Mouse (Mus musculus) right cerebral cortex, adult 18-20 months (tissue): ENCODE results near the gene Sco1.
"Not testable (repeated sequence)": the region's sequence is repeated elsewhere in the genome, so short reads cannot be mapped to it uniquely, and the experiment has no call there.

Experiments
- DNase-seq: peaks from one replicate; pipeline ENCODE4 v3.0.0; 2022; ENCODE audit warnings: mixed read lengths

Gene Sco1

DNA sequence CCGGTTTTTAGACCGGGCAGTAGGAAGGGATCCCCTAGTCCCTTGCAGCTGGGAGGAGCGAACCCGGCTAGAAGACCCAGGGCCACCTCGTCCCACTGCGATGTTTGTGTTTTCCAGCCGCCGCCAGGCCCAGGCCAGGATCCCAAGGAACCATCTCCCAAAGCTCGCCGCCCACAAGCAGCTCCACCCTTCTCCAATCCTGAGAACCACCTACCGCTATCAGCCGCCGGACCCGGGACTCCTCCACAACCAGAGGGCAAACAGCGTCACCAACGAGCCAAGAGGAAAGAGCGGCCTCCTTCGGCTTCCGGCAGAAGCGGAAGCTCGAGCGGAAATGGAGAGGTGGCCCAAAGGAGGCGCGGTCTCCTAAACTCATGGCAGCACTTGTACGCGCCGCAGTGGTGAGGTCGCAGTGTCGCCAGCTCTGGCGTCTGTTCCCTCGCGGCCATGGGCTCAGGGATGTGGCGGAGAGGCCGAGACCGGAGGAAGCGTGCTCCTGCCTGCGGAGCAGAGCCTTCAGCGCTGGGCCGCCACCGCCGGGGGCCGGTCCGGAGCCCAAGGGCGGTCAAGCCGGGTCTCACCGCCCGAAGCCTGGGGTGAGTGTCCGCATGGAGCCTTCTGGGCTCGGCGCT, at the start of gene Sco1, which contains the start of gene Adprm:
Gene Sco1 (plus strand): TSS at position 350 of the 632 bp plus-strand sequence.
Gene Adprm (minus strand): TSS at position 274 of the 632 bp plus-strand sequence.
- DNase-seq = peak; percentile 93

DNA sequence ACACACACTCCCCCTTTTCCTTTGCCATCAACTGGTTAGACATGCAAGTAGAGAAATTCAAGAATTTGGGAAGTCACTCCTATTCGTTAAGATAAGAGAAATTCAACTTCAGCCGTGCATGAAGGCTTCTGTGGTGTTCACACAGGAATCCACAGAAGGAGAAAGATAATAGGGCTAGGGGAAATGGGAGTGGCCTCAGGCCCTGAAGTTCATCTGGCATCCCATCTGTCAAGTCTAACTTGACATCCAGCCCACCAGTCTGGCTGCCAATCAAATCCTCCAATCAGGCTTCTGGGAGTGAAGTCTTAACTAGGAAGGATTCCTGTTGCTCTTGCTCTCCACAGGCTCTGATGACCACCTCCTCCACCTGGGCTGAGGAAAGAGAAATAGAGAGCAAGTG, 49.6 kb upstream of the Sco1 start:
- no peak for DNase-seq

DNA sequence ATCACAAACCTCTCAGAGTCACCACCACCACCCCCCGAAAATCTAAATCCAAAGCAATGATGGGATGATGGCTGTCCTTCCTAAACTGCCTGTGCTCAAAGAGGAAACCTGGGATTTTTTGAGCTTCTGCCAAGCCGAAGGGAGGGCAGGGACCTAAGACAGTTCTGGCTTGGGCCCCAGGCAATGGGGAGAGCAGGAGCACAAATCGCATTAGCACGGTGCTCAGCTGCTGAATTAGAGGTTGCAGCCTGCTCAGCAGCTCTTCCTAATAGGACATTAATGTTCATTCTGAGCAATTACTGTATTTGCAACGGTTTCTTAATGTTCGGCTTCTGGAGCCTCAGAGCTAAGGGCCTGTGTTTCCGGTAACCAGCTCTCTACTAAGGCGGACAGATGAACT, 44.5 kb upstream of the Sco1 start:
- no peak for DNase-seq

DNA sequence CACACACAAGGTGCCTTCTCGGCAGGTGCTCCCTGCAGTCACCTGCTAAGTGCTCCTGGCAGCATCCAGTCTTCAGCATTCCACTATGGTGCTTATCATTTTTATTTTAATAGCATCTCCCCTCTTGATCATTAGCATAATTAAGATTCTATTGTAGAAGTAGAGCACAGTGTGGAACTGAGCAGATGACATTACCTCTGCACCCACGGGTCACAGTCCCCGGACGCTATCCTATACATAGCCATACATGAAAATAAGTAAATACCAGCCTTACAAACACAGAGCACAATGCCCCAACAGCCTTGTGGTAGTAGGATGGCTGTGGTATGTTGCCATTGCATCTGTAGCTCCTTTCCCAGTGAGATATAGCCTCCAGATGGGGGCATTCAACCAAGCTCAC, 43.9 kb upstream of the Sco1 start:
- DNase-seq = no peak

DNA sequence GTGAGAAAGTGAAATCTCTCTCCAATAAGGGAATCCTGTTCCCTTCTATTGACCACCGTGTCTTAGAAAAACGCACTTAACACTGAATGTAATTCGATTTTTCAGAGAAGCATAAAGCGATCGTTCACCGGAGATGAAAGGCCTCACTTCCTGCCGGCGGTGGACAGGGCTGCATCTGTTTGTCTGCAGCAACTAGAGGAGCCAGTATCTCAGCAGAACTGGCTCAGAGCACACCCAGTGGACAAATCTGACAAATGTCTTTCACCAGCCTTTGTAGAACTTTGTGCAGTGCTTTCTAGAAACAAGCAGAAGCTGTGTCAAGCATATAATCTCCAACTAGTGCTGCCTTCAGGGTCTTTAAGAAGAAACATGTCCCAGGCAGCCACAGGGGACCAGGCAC, 42.0 kb upstream of the Sco1 start:
- DNase-seq = no peak

DNA sequence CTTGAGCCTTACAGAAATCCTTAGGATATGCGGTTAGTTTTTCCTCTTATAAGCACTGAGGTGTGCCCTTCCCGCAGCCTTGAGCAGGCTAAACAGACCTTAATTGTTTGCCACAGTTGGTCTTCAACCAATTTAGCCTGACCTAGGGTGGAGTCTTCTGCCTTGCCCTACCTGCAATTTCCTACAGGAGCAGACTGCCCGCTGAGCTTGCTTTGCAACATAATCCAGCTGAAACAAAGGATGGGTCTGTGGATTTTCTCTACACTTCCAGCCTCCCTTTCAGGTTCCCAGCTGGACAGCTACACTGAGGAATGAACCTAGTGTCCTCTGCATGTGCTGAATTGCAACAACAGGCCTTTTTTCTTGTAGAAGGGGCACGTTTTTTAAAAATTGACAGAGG, 40.8 kb upstream of the Sco1 start:
- DNase-seq = no peak

DNA sequence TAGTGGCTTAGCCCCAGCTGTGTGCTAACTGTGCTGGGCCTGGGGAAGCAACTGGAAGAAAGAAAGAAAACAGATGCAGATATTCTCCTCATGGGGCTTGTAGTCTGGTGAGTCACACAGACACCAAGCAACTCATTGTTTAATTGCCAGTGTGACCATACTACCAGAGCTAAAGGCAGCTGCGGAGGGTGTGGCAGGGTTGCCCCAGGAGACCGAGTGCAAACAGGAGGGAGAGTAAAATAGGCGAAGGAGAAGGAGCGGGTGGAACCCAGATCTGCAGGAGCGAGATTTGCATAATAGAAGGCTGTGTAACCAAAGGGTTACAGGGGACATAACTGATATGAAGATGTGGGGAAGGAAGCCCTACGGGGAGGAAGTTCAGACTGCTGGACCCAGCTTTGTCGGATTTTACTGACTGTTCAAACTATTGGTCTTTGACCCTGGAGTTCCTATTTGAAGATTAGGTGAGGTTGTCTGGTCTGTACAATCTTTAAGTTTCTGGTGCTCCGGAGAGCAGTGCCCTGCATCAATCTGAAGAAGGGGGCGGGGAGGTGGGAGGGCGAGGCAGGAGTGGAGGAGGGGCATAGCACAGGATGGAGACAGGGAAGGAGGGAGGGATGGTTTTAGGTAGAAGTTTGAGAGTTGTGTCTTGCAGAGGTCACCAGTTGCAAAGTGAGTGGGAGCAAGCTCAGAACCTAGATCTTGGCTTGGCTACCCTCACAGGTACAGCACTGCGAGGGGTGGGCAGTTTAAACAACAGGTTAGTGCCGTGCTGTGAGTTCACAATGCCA, 34.5 kb upstream of the Sco1 start:
- DNase-seq = no peak

DNA sequence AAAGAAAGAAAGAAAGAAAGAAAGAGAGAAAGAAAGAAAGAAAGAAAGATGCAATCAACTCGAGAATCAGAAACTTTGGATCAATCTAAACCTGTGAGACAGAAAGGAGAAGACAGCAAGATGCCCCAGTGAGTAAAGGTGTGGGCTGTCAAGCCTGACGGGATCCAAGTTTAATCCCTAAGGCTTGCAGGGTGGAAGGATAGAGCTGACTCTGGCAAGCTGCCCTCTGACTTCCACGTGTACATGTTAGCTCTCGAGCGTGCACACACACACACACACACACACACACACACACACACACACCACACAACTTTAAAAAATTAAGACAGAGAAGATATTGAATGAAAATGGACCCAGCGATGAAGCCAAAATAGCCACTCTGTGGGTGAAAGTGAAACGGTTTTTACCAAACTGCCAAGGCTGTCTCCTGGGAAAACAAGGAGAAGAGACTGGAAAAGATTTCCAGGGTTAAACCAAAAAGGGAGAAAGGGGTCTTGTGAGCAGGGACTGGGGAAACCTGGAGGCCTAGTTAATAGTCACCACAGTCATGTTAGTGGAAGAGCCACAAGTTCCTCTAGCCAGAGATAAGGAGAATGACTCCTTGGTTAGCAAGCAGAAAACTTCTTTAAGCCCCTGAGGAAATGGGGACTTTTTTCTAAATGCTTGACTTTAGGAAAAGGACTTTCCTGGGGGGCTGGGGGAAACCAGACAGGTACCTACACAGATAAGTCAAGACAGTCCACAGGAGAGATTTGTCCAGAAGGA, 32.6 kb upstream of the Sco1 start:
- no peak for DNase-seq

DNA sequence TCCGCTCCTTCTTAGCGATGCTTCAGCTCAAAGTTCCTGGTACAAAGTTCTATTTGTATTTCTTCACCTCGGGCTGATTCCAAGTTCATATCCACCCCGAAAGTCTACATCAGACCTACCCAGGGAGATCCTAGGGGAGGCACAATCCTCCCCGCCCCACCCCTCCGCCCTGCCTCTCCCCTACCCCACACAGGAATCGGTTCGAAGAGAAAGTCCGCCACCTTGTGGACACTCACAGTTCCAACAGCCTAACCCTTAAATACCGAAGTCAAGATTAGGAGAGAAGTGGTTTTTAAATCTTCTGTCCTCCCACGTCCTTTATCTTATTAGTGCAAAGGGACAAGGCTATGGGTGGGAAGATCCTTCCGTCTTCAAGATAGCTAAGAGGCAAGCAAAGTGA, 31.5 kb upstream of the Sco1 start:
- peak; percentile 58 for DNase-seq

DNA sequence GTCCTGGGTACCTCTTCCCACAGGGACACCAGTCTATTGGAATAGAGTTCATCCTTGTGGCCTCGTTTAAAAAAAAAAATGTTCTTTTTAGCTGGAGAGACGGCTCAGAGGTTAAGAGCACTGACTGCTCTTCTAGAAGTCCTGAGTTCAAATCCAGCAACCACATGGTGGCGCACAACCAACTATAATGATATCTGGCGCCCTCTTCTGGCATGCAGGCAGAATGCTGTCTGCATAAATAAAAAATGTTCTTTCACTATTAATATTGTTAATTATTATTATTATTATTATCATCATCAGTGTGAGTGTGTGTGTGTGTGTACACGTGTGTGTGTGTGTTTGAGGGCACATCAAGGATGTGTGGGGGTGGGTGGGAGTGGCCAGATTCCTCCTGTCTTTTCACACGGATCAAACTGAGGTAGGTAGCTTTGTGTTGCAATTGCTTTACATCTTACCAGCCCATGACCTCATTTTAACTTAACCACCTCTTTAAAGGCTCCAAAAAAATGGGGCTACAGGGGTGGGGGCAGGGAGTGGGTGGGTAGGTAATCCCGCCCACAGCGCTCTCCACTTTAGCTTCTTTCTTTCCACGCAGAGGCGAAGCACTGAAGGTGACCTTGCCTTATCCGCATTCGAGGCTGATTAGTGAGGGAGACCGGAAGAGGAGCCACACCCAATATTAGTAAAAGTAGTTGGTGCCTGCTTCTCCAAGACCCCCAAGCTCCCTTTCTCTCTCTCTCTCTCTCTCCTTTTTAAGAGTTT, 29.9 kb upstream of the Sco1 start:
- no peak for DNase-seq

DNA sequence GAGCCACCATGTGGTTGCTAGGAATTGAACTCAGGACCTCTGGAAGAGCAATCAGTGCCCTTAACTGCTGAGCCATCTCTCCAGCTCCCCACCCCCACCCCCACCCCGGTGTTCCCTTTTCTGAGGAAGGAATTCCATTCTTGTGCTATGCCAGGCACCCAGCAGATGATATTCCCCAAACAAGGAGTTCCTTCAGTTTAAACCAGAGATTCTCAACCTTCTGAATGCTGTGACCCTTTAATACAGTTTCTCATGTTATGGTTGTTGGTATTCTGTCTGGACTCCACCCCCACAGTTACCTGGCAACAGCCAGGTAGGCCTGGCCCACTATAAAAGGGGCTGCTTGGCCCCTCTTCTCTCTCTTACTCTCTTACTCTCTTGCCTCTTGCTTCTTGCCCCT, 29.3 kb upstream of the Sco1 start:
- not testable (repeated sequence) for DNase-seq

DNA sequence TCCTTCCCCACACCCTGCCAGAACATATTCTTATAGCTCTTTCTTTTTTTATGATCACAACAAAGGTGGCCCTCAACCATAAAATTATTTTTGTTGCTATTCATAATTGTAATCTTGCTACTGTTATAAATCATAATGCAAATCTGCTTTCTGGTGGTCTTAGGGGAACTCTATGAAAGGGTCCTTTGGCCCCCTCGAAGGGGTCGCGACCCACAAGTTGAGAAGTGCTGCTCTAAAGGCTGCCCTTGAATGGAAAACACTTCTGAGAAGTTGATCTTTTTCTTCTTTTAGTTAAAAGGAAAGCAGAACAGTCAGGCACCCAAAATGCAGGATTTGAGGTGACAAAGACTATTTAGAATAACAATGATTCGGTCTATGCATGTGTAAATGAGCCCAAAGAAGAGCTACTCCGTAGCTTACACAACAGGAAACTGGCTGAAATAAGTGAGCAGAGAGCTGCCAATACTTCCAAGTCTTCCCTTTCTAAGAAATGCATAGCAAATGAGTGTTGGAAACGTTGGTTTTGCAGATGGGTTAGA, 28.6 kb upstream of the Sco1 start:
- DNase-seq = no peak

DNA sequence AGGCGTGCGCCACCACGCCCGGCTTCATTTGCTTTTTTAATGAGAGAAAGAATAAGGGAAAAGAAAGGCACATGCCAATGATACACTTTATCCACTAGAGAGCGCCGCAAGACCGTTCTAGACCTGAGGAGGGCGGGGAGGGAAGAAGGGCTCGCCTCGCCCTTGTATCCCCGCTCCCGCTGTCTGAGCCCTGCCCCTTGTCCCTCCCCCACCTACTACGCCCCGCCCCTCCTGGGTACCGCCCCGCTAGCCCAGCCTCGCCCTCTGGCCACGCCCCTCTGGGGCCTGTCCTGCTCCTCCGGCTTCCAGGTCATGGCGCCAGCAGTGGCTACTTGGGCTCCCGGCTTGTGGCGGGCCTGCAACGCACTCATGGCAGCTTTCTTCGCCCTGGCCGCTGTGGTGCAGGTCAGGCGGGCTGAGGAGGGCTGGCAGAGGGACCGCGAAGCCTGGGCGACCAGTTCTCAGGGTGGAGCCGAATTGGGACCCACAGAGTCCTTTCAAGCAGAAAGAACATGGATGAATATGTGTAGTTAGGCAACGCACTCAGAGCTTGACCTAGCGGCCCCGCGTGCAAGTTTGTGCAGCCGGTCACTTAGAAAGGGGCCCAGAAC, 27.5 kb upstream of the Sco1 start, which contains the start of gene Tmem220:
Gene Tmem220 (plus strand): TSS at position 288 of the 611 bp plus-strand sequence.
- peak; percentile 90 for DNase-seq

DNA sequence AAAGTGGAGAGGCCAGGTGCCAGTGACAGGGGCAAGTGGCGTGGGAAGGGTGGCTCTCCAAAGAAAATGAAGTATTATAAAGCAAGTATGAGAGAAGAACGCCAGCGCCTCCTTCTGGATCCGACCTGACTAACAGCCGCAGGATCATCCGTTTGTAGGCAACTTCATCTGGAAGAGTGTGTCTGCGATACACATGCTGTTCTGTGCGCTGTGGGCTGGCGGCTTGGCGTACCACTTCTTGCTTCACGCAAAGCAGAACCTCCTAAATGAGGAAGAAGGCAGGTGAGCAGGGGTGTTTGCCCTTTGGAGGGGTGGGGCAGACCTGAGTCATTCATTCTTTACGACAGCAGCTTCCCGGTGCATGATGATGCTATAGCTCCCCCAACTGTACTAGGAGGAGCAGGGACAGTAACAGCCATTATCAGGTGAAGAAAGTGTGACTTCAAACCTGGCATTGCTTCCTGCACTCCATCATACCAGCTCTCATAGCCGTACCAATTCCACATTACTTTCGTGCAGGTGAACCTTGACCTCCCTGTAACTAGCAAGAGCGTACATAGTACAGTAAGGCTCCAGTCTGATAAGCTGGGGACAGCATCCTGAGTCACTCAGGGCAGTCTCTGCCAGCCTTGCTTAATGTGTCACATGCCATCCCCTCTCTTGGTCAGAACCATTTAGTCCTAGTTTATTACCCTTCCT, 21.4 kb upstream of the Sco1 start:
- no peak for DNase-seq

DNA sequence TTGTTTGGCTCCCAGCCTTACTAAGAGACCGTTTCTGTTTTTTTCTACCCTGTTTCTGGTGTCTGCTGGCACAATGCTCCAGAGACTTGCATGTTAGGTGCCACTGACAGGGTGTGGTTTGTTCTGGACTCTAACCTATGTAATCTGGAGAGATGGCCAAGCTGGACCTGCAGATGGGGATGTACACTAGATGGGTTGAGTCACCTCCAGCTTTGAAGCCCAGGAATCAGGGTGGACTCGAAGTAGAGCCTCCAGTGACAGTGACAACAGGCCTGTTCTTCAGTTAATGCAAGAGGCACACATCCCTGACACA, 20.9 kb upstream of the Sco1 start:
- DNase-seq = no peak

DNA sequence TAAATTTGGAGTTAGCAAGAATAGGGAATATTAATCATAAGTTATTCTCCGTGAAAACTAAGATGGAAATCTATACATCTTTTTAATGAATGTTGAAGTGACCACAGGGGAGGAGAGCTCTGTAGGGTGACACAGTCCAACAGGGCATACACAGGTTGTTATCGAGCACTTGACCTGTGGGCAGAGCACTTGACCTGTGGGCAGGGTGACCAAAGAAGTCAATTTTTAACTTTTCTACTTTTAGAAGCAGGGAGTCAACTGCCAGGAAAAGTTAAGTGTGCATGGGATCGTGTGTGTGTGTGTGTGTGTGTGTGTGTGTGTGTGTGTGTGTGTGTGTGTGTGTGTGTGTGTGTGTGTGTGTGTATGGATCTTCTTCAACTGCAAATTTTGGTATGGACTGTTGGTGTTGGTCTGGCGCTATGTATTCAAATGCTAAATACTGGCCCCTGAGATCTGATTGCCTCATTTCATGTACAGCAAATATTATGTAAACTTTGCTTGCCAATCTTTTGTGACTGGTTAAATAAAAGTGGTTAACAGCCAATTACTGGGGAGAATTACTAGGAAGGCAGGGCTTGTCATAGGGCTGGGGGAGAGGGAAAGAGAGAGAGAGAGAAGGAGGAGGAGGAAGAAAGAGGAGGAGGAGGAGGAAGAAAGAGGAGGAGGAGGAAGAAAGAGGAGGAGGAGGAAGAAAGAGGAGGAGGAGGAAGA, 17.5 kb upstream of the Sco1 start:
- DNase-seq = no peak

DNA sequence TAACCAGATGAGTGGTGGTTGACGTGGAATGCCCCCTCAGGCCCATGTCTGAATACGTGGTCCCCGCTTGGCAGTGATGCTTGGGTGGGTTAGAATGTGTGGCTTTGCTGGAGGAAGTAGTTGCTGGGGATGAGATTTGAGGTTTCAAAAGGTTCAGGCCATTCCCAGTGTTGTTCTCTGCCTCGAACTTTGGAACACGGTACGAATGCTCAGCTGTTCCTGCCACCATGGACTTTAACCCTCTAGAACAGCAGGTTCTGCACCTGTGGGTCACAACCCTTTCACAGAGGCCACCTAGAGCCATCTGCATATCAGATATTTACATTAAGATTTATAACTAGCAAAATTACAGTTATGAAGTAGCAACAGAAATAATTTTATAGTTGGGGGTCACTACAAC, 16.2 kb upstream of the Sco1 start:
- no peak for DNase-seq

DNA sequence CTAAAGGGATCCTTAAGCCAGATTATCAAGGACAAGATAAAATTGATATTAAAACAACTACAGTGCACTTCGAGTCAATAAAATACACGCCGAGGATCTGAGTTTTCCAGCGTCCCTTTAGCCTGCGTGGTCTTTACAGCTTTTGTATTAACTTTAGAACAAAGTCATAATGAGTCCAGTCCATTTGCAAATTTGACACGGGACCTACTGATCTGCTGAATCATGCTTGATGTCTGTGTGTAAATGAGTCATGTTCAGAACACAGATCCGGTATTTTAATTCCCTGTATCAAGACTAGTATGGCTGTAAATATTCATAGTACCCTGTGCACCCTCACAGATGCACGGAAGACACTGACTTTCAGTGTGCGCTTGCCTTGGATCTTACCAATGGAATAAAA, 15.6 kb upstream of the Sco1 start:
- no peak for DNase-seq

DNA sequence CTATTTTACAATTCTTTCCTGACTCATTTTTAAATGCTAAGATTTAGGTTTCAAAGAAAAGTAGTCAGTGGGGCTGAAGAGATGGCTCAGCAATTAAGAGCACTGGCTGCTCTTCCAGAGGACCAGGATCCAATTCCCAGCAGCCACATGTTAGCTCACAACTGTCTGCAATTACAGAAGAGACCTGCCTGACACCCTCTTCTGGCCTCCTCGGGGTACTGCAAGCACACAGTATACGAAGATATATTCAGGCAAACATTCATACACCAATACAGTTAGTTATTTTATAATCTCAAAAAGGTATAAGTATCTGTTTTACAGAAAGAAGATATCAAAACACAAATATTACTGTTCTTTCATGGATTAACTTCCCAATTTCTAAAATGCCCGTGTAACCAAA, 12.7 kb upstream of the Sco1 start:
- no peak for DNase-seq

DNA sequence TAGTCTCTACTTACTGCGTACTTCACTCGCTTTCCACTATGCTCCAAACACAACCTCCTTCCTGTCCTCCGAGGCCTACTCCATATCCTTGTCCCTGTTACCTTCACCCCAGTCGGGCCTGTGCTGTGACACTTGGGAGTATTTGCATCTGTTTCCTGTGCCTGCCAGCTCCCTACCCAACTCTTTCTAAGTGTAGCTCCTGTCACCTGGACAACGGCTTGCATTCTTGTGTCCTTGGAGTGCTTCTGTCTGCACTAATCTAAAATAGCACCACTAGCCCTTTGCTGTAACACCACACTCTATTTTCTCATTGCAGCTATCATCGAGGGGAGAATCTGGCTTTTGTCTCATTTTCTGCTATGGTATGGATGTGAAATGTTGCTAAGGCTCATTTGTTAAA, 12.0 kb upstream of the Sco1 start:
- no peak for DNase-seq

DNA sequence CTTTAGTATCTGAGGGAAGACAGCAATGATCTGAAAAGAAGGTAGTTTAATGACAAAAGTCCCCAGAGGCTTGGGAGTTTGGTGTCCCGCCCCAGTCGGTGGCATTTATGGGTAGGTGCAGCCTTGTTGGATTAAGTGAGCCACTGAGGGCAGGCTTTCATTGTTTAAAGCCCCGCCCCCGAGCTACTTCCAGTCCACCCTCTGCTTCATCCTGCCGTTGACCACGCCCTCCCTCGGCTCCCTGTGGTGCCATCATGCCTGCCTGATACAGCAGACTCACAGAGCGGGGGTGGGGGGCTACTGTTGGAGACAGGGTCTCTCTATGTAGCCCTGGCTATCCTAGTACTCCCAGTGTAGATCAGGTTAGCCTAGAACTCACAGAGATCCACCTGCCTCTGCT, 9.5 kb upstream of the Sco1 start:
- no peak for DNase-seq
